Mouse (Mus musculus) erythroblast, adult 5-6 weeks (primary cell): ENCODE data around the gene Actl6a. TPM values are rescaled to one million over a fixed set of nuclear protein-coding genes. Genes with fewer than 3 reads are reported as not detected.
"Not testable (repeated sequence)": the region's sequence is repeated elsewhere in the genome, so short reads cannot be mapped to it uniquely, and the experiment has no call there.

Experiments used
- ATAC-seq: replicated peaks from 2 replicates; pipeline ENCODE4 v1.8.0; 2016; ENCODE audit warnings: moderate number of reproducible peaks, mild to moderate bottlenecking, moderate TSS enrichment, inconsistent platforms; ENCODE audit not compliant: poor library complexity, low FRiP score, severe bottlenecking
- total RNA-seq, 2 experiments: library from RNA; stranded (forward) in 1 of 2; stranded (reverse) in 1 of 2; fragments of 150-400 nt in 1 of 2; fragments of 200-764, 138-1000 nt in 1 of 2; gene quantifications; 2 replicates each; pipeline versions ENCODE4 v1.2.3 to v1.2.4; 2015 to 2017; ENCODE audit warnings: low replicate concordance in 2 of 2

The Actl6a gene
- total RNA-seq (2015; ENCODE audit: low replicate concordance) (24.2 and 49.2 TPM in 2 replicates), total RNA-seq (2017; ENCODE audit: low replicate concordance) (21.7 and 22.0 TPM in 2 replicates)

- ATAC-seq = not testable (repeated sequence)
These were observed at the start of gene Actl6a for GRCm38 (mm10) chr3:32705647-32706348. Gene Actl6a (plus strand): TSS chr3:32706298.

- no peak for ATAC-seq
These were observed 49.6 kb upstream of the Actl6a start for GRCm38 (mm10) chr3:32656398-32656994.

- no peak for ATAC-seq
These were observed 47.7 kb upstream of the Actl6a start for GRCm38 (mm10) chr3:32658401-32658800.

- no peak for ATAC-seq
These were observed 47.3 kb upstream of the Actl6a start for GRCm38 (mm10) chr3:32658821-32659220.

GRCm38 (mm10) chr3:32659506-32659905 is 46.6 kb upstream of the Actl6a start:
- ATAC-seq = no peak

GRCm38 (mm10) chr3:32660276-32660675 is 45.8 kb upstream of the Actl6a start:
- no peak for ATAC-seq

GRCm38 (mm10) chr3:32660831-32661555 is 45.1 kb upstream of the Actl6a start:
- ATAC-seq = no peak

- no peak for ATAC-seq
These were observed 44.6 kb upstream of the Actl6a start for GRCm38 (mm10) chr3:32661556-32661930.

- ATAC-seq = no peak
These were observed 37.7 kb upstream of the Actl6a start for GRCm38 (mm10) chr3:32668256-32668959.

- ATAC-seq = no peak
These were observed 36.9 kb upstream of the Actl6a start for GRCm38 (mm10) chr3:32669211-32669610.

GRCm38 (mm10) chr3:32670196-32670595 is 35.9 kb upstream of the Actl6a start:
- ATAC-seq = no peak

- no peak for ATAC-seq
These were observed 32.9 kb upstream of the Actl6a start for GRCm38 (mm10) chr3:32673151-32673550.

GRCm38 (mm10) chr3:32676393-32676792 is 29.7 kb upstream of the Actl6a start:
- no peak for ATAC-seq

GRCm38 (mm10) chr3:32682910-32683531 is 23.1 kb upstream of the Actl6a start:
- ATAC-seq = no peak

GRCm38 (mm10) chr3:32684631-32685030 is 21.5 kb upstream of the Actl6a start:
- no peak for ATAC-seq

GRCm38 (mm10) chr3:32686537-32686936 is 19.6 kb upstream of the Actl6a start:
- no peak for ATAC-seq

GRCm38 (mm10) chr3:32687156-32687555 is 18.9 kb upstream of the Actl6a start:
- ATAC-seq = no peak

GRCm38 (mm10) chr3:32689567-32689999 is 16.5 kb upstream of the Actl6a start:
- ATAC-seq = no peak

GRCm38 (mm10) chr3:32690008-32690407 is 16.1 kb upstream of the Actl6a start:
- no peak for ATAC-seq

- no peak for ATAC-seq
These were observed 15.2 kb upstream of the Actl6a start for GRCm38 (mm10) chr3:32690901-32691300.
